Mouse (Mus musculus) lung, postnatal 36 days (tissue): ENCODE measurements around the gene Tdrd7.
A peak's percentile ranks its signal among the peaks of the same experiment; 100 is the strongest.

Experiments
- DNase-seq: peaks from one replicate; pipeline ENCODE4 v3.0.0; 2022; ENCODE audit warnings: mixed read lengths

The Tdrd7 gene

GRCm38 (mm10) chr4:46043361-46043760, 78.2 kb downstream of the Tdrd7 start:
- no peak for DNase-seq

GRCm38 (mm10) chr4:46047971-46048370, 82.8 kb downstream of the Tdrd7 start:
- DNase-seq = no peak

- DNase-seq = no peak
Measured at GRCm38 (mm10) chr4:46048418-46048817, 83.3 kb downstream of the Tdrd7 start.

- peak; percentile 34 for DNase-seq
Measured at GRCm38 (mm10) chr4:46053323-46054107, 88.4 kb downstream of the Tdrd7 start.

DNA sequence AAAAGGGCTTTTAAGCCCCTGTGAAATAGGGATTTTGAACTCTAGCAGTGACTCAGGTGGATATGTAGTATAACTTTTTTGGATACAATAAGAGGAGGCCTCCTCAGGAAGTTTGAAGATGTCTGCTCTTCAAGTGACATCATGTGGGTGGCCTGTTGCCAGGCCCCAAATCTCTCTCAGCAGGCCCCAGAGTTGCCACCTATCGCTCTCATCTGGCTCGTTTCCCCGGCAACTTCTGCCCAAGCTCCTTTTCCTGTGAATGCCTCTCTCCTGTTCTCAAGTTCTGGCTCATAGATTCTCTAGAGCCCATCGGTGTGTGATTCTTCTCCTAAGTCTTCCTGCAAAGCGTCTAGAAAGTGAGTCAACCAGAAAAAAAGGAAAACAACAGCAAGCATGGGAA, 91.0 kb downstream of the Tdrd7 start:
- no peak for DNase-seq

GRCm38 (mm10) chr4:46061259-46061962, 96.3 kb downstream of the Tdrd7 start:
- no peak for DNase-seq

GRCm38 (mm10) chr4:46063841-46064240, 98.7 kb downstream of the Tdrd7 start:
- DNase-seq = no peak

DNA sequence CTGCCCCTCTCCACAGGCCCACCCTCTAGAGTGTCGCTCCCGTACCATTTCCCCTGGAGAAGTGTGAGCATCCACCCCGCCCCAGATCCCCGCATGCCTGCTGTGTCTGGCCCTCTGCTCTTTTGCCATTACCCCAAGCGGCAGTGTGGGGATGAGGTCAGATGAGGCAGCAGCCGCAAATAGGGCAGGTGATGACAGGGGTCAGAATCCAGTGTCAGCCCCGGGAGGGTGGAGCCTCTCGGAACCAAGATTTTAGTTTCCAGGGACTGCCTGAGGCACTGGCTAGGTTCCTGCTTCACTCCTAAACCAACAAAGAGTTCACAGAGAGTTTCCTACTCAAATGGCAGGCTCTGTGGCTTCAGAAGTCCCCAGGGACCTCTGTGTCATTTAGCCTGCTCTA, 99.1 kb downstream of the Tdrd7 start:
- no peak for DNase-seq

GRCm38 (mm10) chr4:46064961-46065360, 99.8 kb downstream of the Tdrd7 start:
- peak; percentile 65 for DNase-seq

- peak; percentile 79 for DNase-seq
Measured at GRCm38 (mm10) chr4:46065695-46066340, 100.7 kb downstream of the Tdrd7 start.

DNA sequence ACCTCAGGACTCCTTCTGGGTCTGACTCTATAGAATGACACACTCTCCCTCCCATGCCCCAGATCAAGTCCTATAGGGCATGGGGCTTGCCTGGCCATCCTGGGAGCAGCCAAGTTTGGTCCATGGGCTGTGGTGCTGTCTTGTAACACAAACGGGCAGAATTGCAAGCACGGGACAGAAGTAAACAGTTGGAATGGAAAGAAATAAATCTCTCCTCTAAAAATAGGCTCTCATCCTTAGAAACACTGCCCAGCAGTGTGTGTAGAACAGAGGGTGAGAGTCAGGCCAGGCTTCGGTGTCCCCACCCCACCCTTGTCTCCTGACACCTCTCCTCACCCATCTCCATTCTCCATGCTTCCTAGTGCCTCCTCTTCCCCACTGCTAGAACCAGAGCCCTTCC, 102.9 kb downstream of the Tdrd7 start:
- no peak for DNase-seq

DNA sequence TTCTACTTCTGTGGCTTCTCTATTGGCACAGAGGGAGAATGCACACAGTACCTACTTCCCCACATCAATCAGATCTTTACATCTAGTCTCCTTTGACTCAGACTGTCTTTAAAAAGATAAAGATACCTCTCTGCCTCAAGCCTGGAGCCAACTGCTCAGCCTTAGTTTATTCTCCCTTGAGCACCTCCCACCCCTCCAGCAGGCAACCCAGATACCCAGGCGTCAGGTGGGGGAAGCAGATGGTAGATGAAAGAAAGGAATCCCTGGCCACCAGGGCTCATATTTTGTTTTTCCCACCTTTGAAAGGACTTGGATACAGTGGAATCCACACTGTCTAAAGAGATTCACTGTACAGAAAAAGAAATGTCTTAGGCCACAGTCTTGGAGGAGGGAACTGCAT, 103.4 kb downstream of the Tdrd7 start:
- DNase-seq = no peak

GRCm38 (mm10) chr4:46069851-46070482, 104.8 kb downstream of the Tdrd7 start:
- no peak for DNase-seq

DNA sequence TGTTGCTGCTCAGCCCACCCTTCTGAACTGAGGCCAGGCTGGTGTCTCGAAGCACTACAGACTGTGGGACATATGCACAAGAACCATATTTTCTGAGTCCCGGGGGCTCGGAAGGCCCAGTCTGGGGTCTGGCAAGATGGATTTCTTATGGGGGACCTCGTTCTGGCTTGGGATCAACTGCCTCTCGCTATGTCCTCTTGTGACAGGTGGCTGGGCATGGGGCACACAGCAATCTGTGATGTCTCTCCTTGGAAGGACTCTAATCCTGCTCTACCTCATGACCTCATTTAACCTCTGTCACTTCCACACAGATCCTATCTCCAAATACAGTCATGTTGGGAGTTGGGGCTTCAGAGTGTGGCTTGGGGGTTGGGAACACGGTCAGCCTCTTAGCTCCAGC, 107.5 kb downstream of the Tdrd7 start:
- no peak for DNase-seq

- no peak for DNase-seq
Measured at GRCm38 (mm10) chr4:46073736-46074135, 108.6 kb downstream of the Tdrd7 start.

GRCm38 (mm10) chr4:46075664-46076063, 110.5 kb downstream of the Tdrd7 start:
- no peak for DNase-seq

DNA sequence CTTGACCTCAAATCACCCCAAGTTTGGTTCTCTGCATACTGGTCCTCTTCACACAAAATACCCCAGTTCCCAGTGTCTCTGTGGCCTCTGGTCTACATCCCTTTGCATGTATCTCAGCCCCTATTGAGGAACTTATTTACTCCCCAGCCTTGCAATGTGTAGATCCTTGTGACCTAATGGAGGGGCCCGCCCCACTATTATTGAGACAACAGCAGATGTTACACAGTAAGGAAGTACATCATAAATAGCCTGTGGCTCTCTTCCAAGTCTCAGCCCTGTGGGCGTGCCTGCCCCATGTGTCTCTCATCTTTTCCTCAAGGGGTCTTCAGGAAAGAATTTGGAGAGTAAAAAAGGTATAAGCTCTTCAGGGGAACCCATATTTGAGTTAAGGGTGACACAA, 111.8 kb downstream of the Tdrd7 start:
- no peak for DNase-seq

GRCm38 (mm10) chr4:46080261-46080660, 115.1 kb downstream of the Tdrd7 start:
- no peak for DNase-seq

GRCm38 (mm10) chr4:46082555-46082954, 117.4 kb downstream of the Tdrd7 start:
- no peak for DNase-seq
